Mouse (Mus musculus) liver, postnatal 0 days (tissue): ENCODE data around the gene Rps11. TPM values are rescaled to one million over a fixed set of nuclear protein-coding genes. Genes with fewer than 3 reads are reported as not detected.

Experiments
- ATAC-seq: fragments of 200-750 bp; cut with Nextera tagmentation; 2 replicates; pipeline ENCODE4 v1.8.0; 2017; ENCODE audit warnings: mild to moderate bottlenecking, moderate library complexity
- DNase-seq: peaks from one replicate; pipeline ENCODE4 v3.0.0-alpha.2; 2016
- H3K27ac ChIP-seq: fragments of 300-500 bp; sonication (generic); 2 replicates; pipeline ENCODE4 v1.5.1; 2014; ENCODE audit warnings: antibody characterized with exemption, moderate library complexity, mild to moderate bottlenecking, low read depth
- H3K27me3 ChIP-seq: fragments of 300-500 bp; sonication (generic); 2 replicates; pipeline ENCODE4 v1.6.1; 2014; ENCODE audit warnings: low read length, control low read depth, mixed read lengths; ENCODE audit not compliant: insufficient read depth
- H3K36me3 ChIP-seq: fragments of 300-500 bp; sonication (generic); replicated peaks from 2 replicates; pipeline ENCODE4 v1.6.1; 2014; ENCODE audit warnings: mild to moderate bottlenecking, control low read depth, low read length, moderate library complexity, mixed read lengths; ENCODE audit not compliant: insufficient read depth
- H3K4me1 ChIP-seq: fragments of 300-500 bp; sonication (generic); 2 replicates; pipeline ENCODE4 v1.6.1; 2014; ENCODE audit warnings: antibody characterized with exemption, mild to moderate bottlenecking, control low read depth; ENCODE audit not compliant: insufficient read depth
- H3K4me2 ChIP-seq: fragments of 300-500 bp; sonication (generic); 2 replicates; pipeline ENCODE4 v1.6.1; 2014; ENCODE audit warnings: low read depth, mild to moderate bottlenecking, low read length, moderate library complexity, mixed read lengths
- H3K4me3 ChIP-seq: fragments of 300-500 bp; sonication (generic); 2 replicates; pipeline ENCODE4 v1.5.1; 2014; ENCODE audit warnings: low read depth, low read length
- H3K9ac ChIP-seq: fragments of 300-500 bp; sonication (generic); replicated peaks from 2 replicates; pipeline ENCODE4 v1.6.1; 2014; ENCODE audit warnings: mild to moderate bottlenecking, moderate library complexity
- H3K9me3 ChIP-seq: fragments of 300-500 bp; sonication (generic); 2 replicates; pipeline ENCODE4 v1.6.1; 2016; ENCODE audit warnings: mild to moderate bottlenecking, control low read depth, low read length, mixed read lengths
- CTCF ChIP-seq: sonication (generic); IDR thresholded peaks from 2 replicates; pipeline ENCODE4 v1.5.1; 2016; ENCODE audit warnings: antibody characterized with exemption, low read depth
- EP300 ChIP-seq: IDR thresholded peaks from 2 replicates; pipeline ENCODE4 v1.6.1; 2016; ENCODE audit warnings: antibody characterized with exemption, low read depth, mild to moderate bottlenecking
- WGBS: fragments of 180-500 bp; shearing (Covaris S2); extraction: QIAGEN DNeasy Blood & Tissue Kit; methylation state at CpG from one replicate; pipeline ENCODE4 v1.1.7; 2014; ENCODE audit not compliant: insufficient replicate concordance; 5-methylcytosine and 5-hydroxymethylcytosine counted together
- polyA plus RNA-seq: library from polyadenylated mRNA; unstranded; fragments of >200 nt; fragmentation: Nextera tagmentation; extraction: Ambion mirVana; gene quantifications from 2 replicates; pipeline ENCODE4 v1.2.1, GENCODE M21; 2015

Rps11 gene
- polyA plus RNA-seq, 1 experiment from 2014 or later = 696 TPM

GRCm38 (mm10) chr7:45150321-45150720 lies 26.1 kb upstream of the Rps11 start:
- DNase-seq (no peak), ATAC-seq (no peak)
- Histone ChIP-seq H3K9ac (no peak overlapping the region), H3K27ac (0 out of 2 replicates have a peak overlapping the region, but pooled peaks have one; percentile 22), H3K4me2 (no peak overlapping the region), H3K4me3 (no peak overlapping the region), H3K36me3 (peaks cover 13% of the 10 kb centered on the region), H3K27me3 (no peaks in the 10 kb centered on the region), H3K4me1 (peaks cover 26% of the 10 kb centered on the region), H3K9me3 (no peaks in the 10 kb centered on the region)
- no peak for TF ChIP-seq EP300
- WGBS = 76% methylated on average over 4 of the region's 4 CpGs

GRCm38 (mm10) chr7:45149545-45149944 lies 25.3 kb upstream of the Rps11 start:
- DNase-seq = no peak
- Histone ChIP-seq H3K9ac (no peak overlapping the region), H3K4me3 (no peak overlapping the region), H3K4me1 (peaks cover 20% of the 10 kb centered on the region), H3K4me2 (no peak overlapping the region), H3K36me3 (peaks cover 20% of the 10 kb centered on the region), H3K9me3 (no peaks in the 10 kb centered on the region), H3K27me3 (no peaks in the 10 kb centered on the region), H3K27ac (no peak overlapping the region)
- 82% methylated on average over 6 of the region's 6 CpGs for WGBS
- no peak for TF ChIP-seq CTCF
- no peak for TF ChIP-seq EP300
- ATAC-seq = no peak

GRCm38 (mm10) chr7:45148534-45149098 lies 24.4 kb upstream of the Rps11 start:
- ATAC-seq (no peak), DNase-seq (no peak)
- no peak for TF ChIP-seq EP300
- no peak for TF ChIP-seq CTCF
- 58% methylated on average over 4 of the region's 4 CpGs for WGBS
- Histone ChIP-seq H3K36me3 (peaks cover 29% of the 10 kb centered on the region), H3K4me2 (no peak overlapping the region), H3K27me3 (no peaks in the 10 kb centered on the region), H3K9me3 (no peaks in the 10 kb centered on the region), H3K9ac (no peak overlapping the region), H3K4me3 (no peak overlapping the region), H3K4me1 (peaks cover 18% of the 10 kb centered on the region), H3K27ac (peak overlapping the region; percentile 67)

- ATAC-seq (peak; percentile 80), DNase-seq (no peak)
- peak overlapping the region; percentile 67 for H3K27ac ChIP-seq
- H3K4me2 ChIP-seq = peak overlapping the region; percentile 44
- H3K4me3 ChIP-seq = no peak overlapping the region
- no peaks in the 10 kb centered on the region for H3K9me3 ChIP-seq
- H3K36me3 ChIP-seq = peaks cover 34% of the 10 kb centered on the region
- H3K27me3 ChIP-seq = no peaks in the 10 kb centered on the region
- no peak for TF ChIP-seq EP300
- TF ChIP-seq CTCF = no peak
- H3K9ac ChIP-seq = peak overlapping the region; percentile 13; the same call in 1 of the 2 replicates
- peaks cover 14% of the 10 kb centered on the region for H3K4me1 ChIP-seq
- 69% methylated on average over 11 of the region's 11 CpGs for WGBS
Observed at GRCm38 (mm10) chr7:45147899-45148298, 23.7 kb upstream of the Rps11 start.

GRCm38 (mm10) chr7:45147267-45147666 lies 23.0 kb upstream of the Rps11 start:
- DNase-seq (no peak), ATAC-seq (0 out of 2 replicates have a peak, but pooled peaks have one; percentile 15)
- H3K9ac ChIP-seq = peak overlapping the region; percentile 13; the same call in 1 of the 2 replicates
- no peak for TF ChIP-seq EP300
- H3K4me2 ChIP-seq = peak overlapping the region; percentile 44
- H3K9me3 ChIP-seq = no peaks in the 10 kb centered on the region
- 86% methylated on average over 11 of the region's 11 CpGs for WGBS
- H3K36me3 ChIP-seq = peaks cover 34% of the 10 kb centered on the region
- H3K27me3 ChIP-seq = no peaks in the 10 kb centered on the region
- peaks cover 14% of the 10 kb centered on the region for H3K4me1 ChIP-seq
- H3K27ac ChIP-seq = 0 out of 2 replicates have a peak overlapping the region, but pooled peaks have one; percentile 67
- no peak overlapping the region for H3K4me3 ChIP-seq

- H3K9me3 ChIP-seq = no peaks in the 10 kb centered on the region
- no peak for TF ChIP-seq EP300
- no peak for TF ChIP-seq CTCF
- ATAC-seq (no peak), DNase-seq (no peak)
- H3K27me3 ChIP-seq = no peaks in the 10 kb centered on the region
- no peak overlapping the region for H3K9ac ChIP-seq
- H3K4me3 ChIP-seq = no peak overlapping the region
- H3K27ac ChIP-seq = no peak overlapping the region
- peaks cover 42% of the 10 kb centered on the region for H3K36me3 ChIP-seq
- 88% methylated on average over 8 of the region's 8 CpGs for WGBS
- no peak overlapping the region for H3K4me2 ChIP-seq
- peaks cover 10% of the 10 kb centered on the region for H3K4me1 ChIP-seq
Observed at GRCm38 (mm10) chr7:45145460-45145859, 21.2 kb upstream of the Rps11 start.
